Mouse (Mus musculus) midbrain, embryonic 11.5 days (tissue): ENCODE data around the gene Dcaf12. TPM values are rescaled to one million over a fixed set of nuclear protein-coding genes. Genes with fewer than 3 reads are reported as not detected.
A peak's percentile ranks its signal among the peaks of the same experiment; 100 is the strongest.

Experiments
- ATAC-seq: fragments of 200-750 bp; cut with Nextera tagmentation; 2 replicates; pipeline ENCODE4 v1.8.0; 2017; ENCODE audit warnings: moderate TSS enrichment, moderate library complexity; ENCODE audit not compliant: low FRiP score
- DNase-seq: peaks from one replicate; pipeline ENCODE4 v3.0.0; 2015; ENCODE audit warnings: low spot score; ENCODE audit errors: missing footprints
- H3K27ac ChIP-seq: fragments of 300-500 bp; sonication (generic); 2 replicates; pipeline ENCODE4 v1.5.1; 2014; ENCODE audit warnings: low read depth, low read length
- H3K27me3 ChIP-seq: fragments of 300-500 bp; sonication (generic); 2 replicates; pipeline ENCODE4 v1.6.1; 2014; ENCODE audit warnings: mild to moderate bottlenecking, low read length, moderate library complexity, mixed read lengths; ENCODE audit not compliant: control insufficient read depth, insufficient read depth
- H3K36me3 ChIP-seq: fragments of 300-500 bp; sonication (generic); 2 replicates; pipeline ENCODE4 v1.6.1; 2014; ENCODE audit warnings: mild to moderate bottlenecking, low read length, moderate library complexity, mixed read lengths; ENCODE audit not compliant: control insufficient read depth, insufficient read depth
- H3K4me1 ChIP-seq: fragments of 300-500 bp; sonication (generic); 2 replicates; pipeline ENCODE4 v1.6.1; 2014; ENCODE audit warnings: low read length; ENCODE audit not compliant: control insufficient read depth, insufficient read depth
- H3K4me2 ChIP-seq: fragments of 300-500 bp; sonication (generic); 2 replicates; pipeline ENCODE4 v1.6.1; 2014; ENCODE audit warnings: mild to moderate bottlenecking, moderate library complexity
- H3K4me3 ChIP-seq: fragments of 300-500 bp; sonication (generic); 2 replicates; pipeline ENCODE4 v1.5.1; 2014; ENCODE audit warnings: low read depth, low read length
- H3K9ac ChIP-seq: fragments of 300-500 bp; sonication (generic); 2 replicates; pipeline ENCODE4 v1.6.1; 2014; ENCODE audit warnings: low read length
- H3K9me3 ChIP-seq: fragments of 300-500 bp; sonication (generic); 2 replicates; pipeline ENCODE4 v1.6.1; 2016; ENCODE audit warnings: low read length; ENCODE audit not compliant: control insufficient read depth
- WGBS: fragments of 180-500 bp; shearing (Covaris S2); extraction: QIAGEN DNeasy Blood & Tissue Kit; methylation state at CpG from one replicate; pipeline ENCODE4 v1.1.7; 2014; 5-methylcytosine and 5-hydroxymethylcytosine counted together
- polyA plus RNA-seq: library from polyadenylated mRNA; unstranded; fragments of >200 nt; fragmentation: Nextera tagmentation; extraction: Ambion mirVana; gene quantifications from 2 replicates; pipeline ENCODE4 v1.2.1, GENCODE M21; 2014

The Dcaf12 gene
- polyA plus RNA-seq, 1 experiment from 2014 or later: 49.2 TPM

DNA sequence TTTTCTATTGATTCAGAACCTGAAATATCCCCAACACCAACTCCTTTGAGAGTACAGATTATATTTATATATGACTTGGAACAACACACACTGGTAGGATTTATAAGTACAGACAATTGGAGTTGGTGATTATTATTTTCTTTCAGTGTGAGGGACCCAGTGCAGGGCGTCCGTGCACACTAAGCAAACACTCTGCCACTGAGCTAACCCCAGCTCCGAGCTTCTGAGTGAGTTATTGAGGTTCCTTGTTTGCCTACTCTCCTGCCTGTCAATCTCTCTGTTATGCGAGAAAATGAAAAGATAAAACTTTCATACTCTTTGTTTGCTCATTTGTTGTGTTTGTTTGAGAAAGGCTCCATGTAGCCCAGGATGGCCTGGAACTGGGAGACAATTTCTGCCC, 6.3 kb upstream of the Dcaf12 start:
- no peaks in the 10 kb centered on the region for H3K36me3 ChIP-seq
- H3K9me3 ChIP-seq: no peaks in the 10 kb centered on the region
- no peaks in the 10 kb centered on the region for H3K4me1 ChIP-seq
- WGBS: 74% methylated on average over 4 of the region's 4 CpGs
- no peak overlapping the region for H3K27ac ChIP-seq
- no peaks in the 10 kb centered on the region for H3K27me3 ChIP-seq
- no peak for DNase-seq
- H3K4me2 ChIP-seq: no peak overlapping the region
- no peak for ATAC-seq
- H3K4me3 ChIP-seq: no peak overlapping the region
- H3K9ac ChIP-seq: no peak overlapping the region

DNA sequence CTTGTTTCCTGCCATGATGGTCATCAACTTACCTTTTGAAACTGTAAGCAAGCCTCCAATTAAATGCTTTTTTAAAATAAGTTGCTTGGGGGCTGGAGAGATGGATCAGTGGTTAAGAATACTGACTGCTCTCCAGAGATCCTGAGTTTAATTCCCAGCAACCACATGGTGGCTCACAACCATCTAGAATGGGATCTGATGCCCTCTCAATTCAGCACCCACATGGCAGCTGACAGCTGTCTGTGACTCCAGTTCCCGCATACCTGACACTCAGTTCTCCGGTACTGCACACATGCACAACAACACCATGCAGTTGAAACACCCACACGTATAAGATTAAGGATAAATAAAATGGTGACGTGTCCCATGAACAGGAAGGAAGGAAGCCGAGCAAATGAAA, 3.6 kb upstream of the Dcaf12 start:
- no peak for ATAC-seq
- Histone ChIP-seq H3K36me3 (no peaks in the 10 kb centered on the region), H3K4me2 (no peak overlapping the region), H3K4me3 (no peak overlapping the region), H3K9ac (no peak overlapping the region), H3K9me3 (no peaks in the 10 kb centered on the region), H3K4me1 (peaks cover 7% of the 10 kb centered on the region), H3K27me3 (no peaks in the 10 kb centered on the region), H3K27ac (no peak overlapping the region)
- no peak for DNase-seq
- WGBS: 86% methylated on average over 5 of the region's 5 CpGs

DNA sequence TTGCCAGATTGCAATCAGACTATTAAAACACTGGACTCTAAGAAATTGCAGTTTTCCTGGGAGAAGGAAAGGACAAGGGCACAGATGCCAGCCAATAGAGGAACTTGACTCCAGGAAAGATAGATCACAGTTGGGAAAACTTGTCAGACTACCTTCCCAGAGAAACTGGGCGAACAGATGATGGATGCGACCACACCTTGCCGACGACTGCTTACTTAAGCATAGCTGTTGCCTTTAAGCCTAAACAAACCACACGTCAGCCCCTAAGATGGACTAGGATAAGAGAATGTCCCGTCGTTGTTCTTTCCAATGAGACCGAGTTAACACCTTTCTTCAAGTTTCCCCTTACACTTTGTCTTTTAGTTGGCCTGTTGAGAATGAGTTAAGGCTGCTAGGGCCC, 484 bp upstream of the Dcaf12 start:
- Histone ChIP-seq H3K9me3 (no peaks in the 10 kb centered on the region), H3K27ac (peak overlapping the region; percentile 0; the same call in 1 of the 2 replicates), H3K4me1 (peaks cover 9% of the 10 kb centered on the region), H3K4me2 (peak overlapping the region; percentile 37), H3K9ac (peak overlapping the region; percentile 10), H3K27me3 (no peaks in the 10 kb centered on the region), H3K4me3 (peak overlapping the region; percentile 81), H3K36me3 (no peaks in the 10 kb centered on the region)
- DNase-seq: no peak
- peak; percentile 28 for ATAC-seq
- 55% methylated on average over 8 of the region's 8 CpGs for WGBS

DNA sequence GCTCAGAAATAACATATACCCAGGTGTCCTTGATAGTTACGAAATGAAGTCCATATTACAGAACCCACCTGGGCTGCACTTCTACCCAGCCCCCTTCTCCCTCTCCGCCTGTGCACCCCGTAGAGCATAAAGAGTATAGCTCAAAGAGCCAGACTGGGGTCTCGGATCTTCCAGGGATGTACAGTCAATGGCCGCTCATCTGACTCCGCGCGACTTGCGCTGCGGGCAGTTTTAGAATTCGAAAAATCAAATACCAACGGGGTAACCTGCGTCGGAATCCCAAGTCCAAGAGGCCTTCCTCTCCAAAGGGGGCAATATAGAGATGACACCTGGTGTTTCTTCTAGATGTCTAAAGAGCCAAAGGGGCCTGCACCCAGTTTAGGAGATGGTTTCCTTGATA, 967 bp downstream of the Dcaf12 start:
- Histone ChIP-seq H3K9ac (peak overlapping the region; percentile 89), H3K4me2 (peak overlapping the region; percentile 83), H3K4me3 (peak overlapping the region; percentile 81), H3K4me1 (peaks cover 9% of the 10 kb centered on the region), H3K9me3 (no peaks in the 10 kb centered on the region), H3K36me3 (peaks cover 4% of the 10 kb centered on the region; the same call in 1 of the 2 replicates), H3K27ac (no peak overlapping the region), H3K27me3 (no peaks in the 10 kb centered on the region)
- ATAC-seq: no peak
- WGBS: 23% methylated on average over 14 of the region's 14 CpGs
- no peak for DNase-seq

DNA sequence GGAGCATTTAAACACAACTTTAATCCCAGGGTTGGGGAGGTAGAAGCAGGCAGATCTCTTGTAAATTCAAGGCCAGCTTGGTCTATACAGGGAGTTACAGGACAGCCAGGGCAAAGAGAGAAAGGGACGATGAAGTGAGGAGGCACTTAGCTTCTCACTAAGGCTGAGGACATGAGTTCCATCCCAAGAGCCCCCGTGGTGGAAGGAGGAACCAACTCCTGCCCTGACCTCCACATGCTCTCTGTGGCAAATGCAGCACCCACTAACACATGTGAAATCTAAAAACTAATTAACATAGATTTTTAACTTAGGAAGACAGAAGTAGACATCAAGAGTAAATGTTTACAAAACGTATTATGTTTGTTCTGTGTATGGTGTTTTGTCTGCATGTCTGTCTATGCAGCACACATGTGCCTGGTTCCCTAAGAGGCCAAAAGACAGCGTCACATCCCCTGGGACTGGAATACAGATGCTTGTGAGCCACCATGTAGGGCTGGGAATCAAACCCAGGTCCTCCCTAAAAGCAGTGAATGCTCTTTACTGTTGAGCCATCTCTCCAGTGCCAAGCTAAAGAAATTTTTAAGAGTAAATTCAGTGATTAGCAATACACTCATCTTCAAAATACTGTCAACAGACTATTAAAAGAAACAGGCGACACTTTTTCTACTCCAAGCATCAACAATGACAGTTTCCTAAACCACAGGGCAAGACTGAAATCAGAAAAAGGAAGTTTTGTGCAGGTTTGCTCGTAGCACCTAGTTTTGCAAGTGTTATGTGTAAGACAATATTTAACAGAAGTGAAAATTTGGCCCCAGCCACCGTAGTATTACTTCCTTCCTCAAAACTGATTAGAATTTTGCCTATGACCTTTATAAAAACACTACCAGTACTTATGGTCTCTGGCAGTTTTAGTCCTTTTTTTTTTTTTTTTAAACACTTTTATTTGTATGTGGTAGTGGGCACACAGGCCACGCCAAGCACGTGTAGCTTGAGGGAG, 3.8 kb downstream of the Dcaf12 start:
- peaks cover 9% of the 10 kb centered on the region for H3K4me1 ChIP-seq
- no peak overlapping the region for H3K4me3 ChIP-seq
- H3K27me3 ChIP-seq: no peaks in the 10 kb centered on the region
- ATAC-seq (no peak), DNase-seq (no peak)
- H3K9ac ChIP-seq: no peak overlapping the region
- H3K4me2 ChIP-seq: no peak overlapping the region
- H3K36me3 ChIP-seq: peaks cover 8% of the 10 kb centered on the region
- H3K9me3 ChIP-seq: no peaks in the 10 kb centered on the region
- WGBS: 91% methylated on average over 9 of the region's 9 CpGs
- H3K27ac ChIP-seq: no peak overlapping the region

DNA sequence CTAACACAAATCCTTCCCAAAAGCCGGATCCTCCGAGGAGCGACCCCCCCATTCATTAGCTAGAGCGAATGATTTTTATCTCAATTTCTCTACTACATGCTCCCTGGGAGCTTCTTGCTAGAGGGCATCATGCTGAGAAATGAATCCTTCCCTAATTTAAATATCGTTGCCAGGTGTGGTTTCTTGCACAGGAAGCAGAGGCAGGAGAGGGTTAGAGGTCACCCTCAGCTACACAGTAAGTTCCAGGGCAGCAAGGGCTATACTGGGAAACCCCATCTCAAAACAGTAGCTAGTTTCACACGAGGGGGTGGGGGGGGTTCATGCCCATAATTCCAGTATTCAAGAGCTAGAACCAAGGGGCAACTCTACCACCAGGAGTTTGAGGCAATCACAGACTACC, 7.3 kb downstream of the Dcaf12 start:
- no peak for DNase-seq
- H3K27ac ChIP-seq: no peak overlapping the region
- peaks cover 11% of the 10 kb centered on the region for H3K36me3 ChIP-seq
- no peaks in the 10 kb centered on the region for H3K4me1 ChIP-seq
- H3K4me3 ChIP-seq: no peak overlapping the region
- no peaks in the 10 kb centered on the region for H3K27me3 ChIP-seq
- H3K4me2 ChIP-seq: no peak overlapping the region
- WGBS: 90% methylated on average over 6 of the region's 6 CpGs
- ATAC-seq: no peak
- H3K9ac ChIP-seq: no peak overlapping the region
- no peaks in the 10 kb centered on the region for H3K9me3 ChIP-seq

DNA sequence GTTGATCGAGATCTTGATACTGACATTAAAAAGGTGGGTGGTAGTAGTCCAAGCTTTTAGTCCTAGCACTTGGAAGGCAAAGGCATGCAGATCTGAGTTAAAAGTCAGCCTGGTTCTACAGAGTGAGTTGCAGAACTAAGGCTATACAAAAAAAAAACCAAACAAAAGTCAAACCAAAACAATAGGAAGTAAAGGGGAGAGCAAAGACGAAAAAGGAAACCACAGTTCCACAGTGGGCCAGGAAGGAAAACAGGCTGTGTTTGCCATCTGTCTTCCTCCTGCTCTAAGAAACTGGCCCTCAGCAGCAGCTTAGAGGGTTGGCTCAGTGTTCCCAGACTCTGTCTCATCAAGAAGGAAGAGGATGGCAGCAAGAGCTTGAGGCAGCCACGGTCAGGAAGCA, 10.4 kb downstream of the Dcaf12 start:
- H3K36me3 ChIP-seq: peaks cover 15% of the 10 kb centered on the region
- 73% methylated on average over 3 of the region's 3 CpGs for WGBS
- H3K4me1 ChIP-seq: no peaks in the 10 kb centered on the region

DNA sequence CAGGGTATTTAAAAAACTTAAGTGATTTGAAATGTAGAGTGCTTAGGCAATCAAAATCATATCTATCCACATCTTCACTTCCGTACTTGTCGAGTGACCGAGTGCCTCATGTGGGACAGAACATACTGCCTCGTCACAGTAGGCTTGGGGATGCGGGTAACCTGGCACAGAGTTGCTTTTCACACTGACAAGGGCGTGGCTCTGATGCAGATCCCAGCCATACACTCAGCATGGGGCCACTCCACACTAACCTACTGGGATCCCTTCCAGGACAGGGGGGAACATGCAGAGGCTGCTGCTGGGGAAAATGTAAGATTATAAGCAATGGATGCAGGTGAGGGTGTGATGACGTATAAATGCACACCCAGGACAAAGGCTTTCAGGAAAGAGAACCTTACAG, 11.0 kb downstream of the Dcaf12 start:
- no peak for ATAC-seq
- Histone ChIP-seq H3K4me2 (no peak overlapping the region), H3K36me3 (peaks cover 17% of the 10 kb centered on the region), H3K27ac (no peak overlapping the region), H3K4me1 (no peaks in the 10 kb centered on the region), H3K27me3 (no peaks in the 10 kb centered on the region), H3K9me3 (no peaks in the 10 kb centered on the region), H3K4me3 (no peak overlapping the region), H3K9ac (no peak overlapping the region)
- WGBS: 92% methylated on average over 7 of the region's 7 CpGs
- no peak for DNase-seq

More for the DNA sequence above, 10.4 kb downstream of the Dcaf12 start:
- H3K27me3 ChIP-seq: no peaks in the 10 kb centered on the region
- no peak overlapping the region for H3K9ac ChIP-seq
- DNase-seq: no peak
- ATAC-seq: no peak
- no peak overlapping the region for H3K4me2 ChIP-seq
- no peak overlapping the region for H3K4me3 ChIP-seq
- H3K27ac ChIP-seq: no peak overlapping the region
- H3K9me3 ChIP-seq: no peaks in the 10 kb centered on the region

DNA sequence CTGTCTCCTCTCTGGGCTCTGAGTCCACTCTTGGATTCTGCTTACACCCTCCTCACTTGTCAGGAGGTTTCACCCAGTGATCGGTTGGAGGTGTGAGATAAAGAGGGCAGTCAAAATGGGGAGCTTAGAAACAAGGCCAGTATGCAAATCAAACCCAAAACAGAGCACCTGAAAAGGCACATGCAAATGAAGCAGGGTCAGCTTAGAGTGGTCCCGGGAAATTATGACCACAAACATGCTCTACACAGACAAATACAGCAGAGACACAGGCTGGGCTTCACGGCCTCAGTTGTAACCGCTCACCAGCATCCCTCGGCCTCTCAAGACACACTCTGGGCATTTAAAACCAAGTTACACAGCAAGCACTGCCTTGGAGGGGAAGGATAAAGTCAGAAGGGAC, 15.7 kb downstream of the Dcaf12 start:
- H3K4me1 ChIP-seq: no peaks in the 10 kb centered on the region
- WGBS: 95% methylated on average over 5 of the region's 5 CpGs
- H3K36me3 ChIP-seq: peaks cover 29% of the 10 kb centered on the region
- no peaks in the 10 kb centered on the region for H3K9me3 ChIP-seq
- no peak overlapping the region for H3K9ac ChIP-seq
- ATAC-seq: no peak
- no peak overlapping the region for H3K4me2 ChIP-seq
- no peak for DNase-seq
- no peak overlapping the region for H3K27ac ChIP-seq
- H3K27me3 ChIP-seq: no peaks in the 10 kb centered on the region
- H3K4me3 ChIP-seq: no peak overlapping the region
